In the genomic region with DNA sequence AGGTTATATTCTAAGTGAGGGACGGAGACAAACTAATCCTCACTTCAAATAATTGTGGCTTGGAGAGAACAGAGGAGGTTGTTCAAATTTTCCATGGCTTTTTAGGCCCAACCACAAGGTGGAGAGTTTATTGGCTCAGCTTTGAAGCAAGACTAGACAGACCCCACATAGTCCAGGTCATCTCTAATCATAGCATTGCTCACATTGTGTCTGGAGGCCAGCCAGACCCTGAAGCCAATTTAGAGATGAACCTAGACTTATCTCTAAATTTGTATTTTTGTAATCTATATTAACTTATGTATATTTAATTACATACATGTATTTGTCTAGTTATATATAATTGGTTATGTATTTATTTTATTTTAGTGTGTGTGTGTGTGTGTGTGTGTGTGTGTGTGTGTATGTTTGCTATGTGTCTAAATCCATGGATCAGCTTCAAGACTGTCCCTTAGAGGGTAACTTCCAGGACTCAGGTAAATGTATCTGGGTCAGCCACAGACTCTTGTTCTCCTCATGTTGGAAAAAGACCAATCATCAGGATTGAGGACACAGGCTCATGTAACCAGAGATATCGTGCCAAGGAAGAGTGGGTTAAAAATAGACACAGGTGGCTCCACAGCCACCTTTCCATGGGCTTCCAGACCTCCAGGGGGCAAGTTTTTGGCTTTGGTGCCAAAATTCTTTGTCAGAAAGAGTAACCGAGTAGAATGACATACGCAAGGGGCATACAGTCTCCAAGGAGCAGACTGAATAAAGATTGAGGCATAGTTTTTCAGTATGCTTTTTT, we compare ENCODE assay signal across 13 mouse cellular contexts.
"Had no signal": no experiment of that assay in that cellular context is flagged by ENCODE, and none has a peak within 500 bp of the region (broad histone marks: within the 10 kb centered on the region; RNA-seq: fewer than 3 reads in every experiment).

No protein-coding gene starts in this region.

- H3K4me1 ChIP-seq: midbrain, embryonic 10.5 days; neural tube, embryonic 15.5 days had no signal

- H3K27me3 ChIP-seq: liver, embryonic 15.5 days; neural tube, embryonic 15.5 days had no signal

- H3K36me3 ChIP-seq: liver, embryonic 15.5 days; midbrain, embryonic 10.5 days; neural tube, embryonic 15.5 days had no signal

- H3K4me3 ChIP-seq: liver, embryonic 15.5 days; midbrain, embryonic 10.5 days; myocyte; neural tube, embryonic 15.5 days had no signal

- H3K9me3 ChIP-seq: liver, embryonic 15.5 days; midbrain, embryonic 10.5 days; neural tube, embryonic 15.5 days had no signal

- DNase-seq: kidney, postnatal 25 days; layer of hippocampus, postnatal 36 days; lung, adult 2 months; lung, postnatal 4 days; midbrain, embryonic 14.5 days; right cerebral cortex, adult 18-20 months; right cerebral cortex, postnatal 25 days; thymus, adult 2 months; thymus, postnatal 25 days had no signal

- H3K27ac ChIP-seq: liver, embryonic 15.5 days; midbrain, embryonic 10.5 days; neural tube, embryonic 15.5 days had no signal
